Mouse (Mus musculus): Measurements from ENCODE around the gene Olfr378. TPM values are rescaled to one million over a fixed set of nuclear protein-coding genes. Genes with fewer than 3 reads are reported as not detected.

Olfr378 gene
- not detected for total RNA-seq (2023)

GRCm38 (mm10) chr11:73428377-73428776 lies at the start of gene Olfr378:
Gene Olfr378 (minus strand): TSS chr11:73428477.

DNA sequence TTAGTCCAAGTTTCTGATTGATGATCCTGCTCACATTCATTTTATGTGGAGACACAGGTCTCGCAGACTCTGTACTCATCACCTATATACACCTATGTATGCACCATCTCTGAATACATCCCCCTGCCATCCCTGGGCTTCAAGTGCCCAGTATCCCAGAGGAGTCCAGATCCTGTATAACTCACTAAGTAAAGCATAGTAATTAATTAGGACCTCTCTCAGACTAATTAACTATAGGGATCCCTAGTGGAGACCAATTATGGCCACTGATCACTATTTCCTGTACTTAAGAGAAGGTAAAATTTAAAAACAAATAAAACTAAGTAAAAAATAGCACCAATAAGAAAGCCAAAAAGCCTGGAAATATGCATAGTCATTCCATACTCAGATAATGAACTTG lies 29.1 kb upstream of the Olfr378 start, which contains the start of gene Olfr380:
Olfr380 (minus strand) TSS at position 101 of the 400 bp plus-strand sequence.

DNA sequence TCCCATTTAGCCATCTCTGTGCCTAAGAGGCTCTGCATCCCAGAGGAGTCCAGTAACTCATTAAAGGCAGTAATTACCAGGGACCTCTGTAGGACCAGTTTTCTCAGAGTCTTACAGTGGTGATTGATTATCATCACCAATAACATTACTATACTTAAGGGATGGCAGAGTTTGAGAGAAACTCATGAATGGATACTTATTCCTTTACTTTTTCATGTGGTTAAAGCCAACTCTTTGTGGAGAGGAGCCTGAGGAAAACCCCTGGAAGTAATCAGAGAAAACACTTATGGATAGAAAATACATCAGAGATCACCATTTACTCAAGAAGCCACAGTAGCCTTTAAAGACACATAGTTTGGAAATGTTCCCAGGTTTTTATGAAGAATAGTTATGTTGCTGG lies 28.8 kb downstream of the Olfr378 start, which contains the start of gene Olfr1:
Olfr1 (minus strand) TSS at position 101 of the 400 bp plus-strand sequence.

Other genes starting within 250 kb of the Olfr378 start
- gene Ctns, start 229.4 kb downstream of the Olfr378 start, total RNA-seq (2023): 17.3 TPM
- gene Shpk, start 229.0 kb downstream of the Olfr378 start, total RNA-seq (2023): 6.1 TPM
- gene Trpv1, start 194.2 kb downstream of the Olfr378 start, total RNA-seq (2023): not detected
- gene Trpv3, start 161.1 kb downstream of the Olfr378 start, total RNA-seq (2023): not detected
- gene Aspa, start 98.9 kb downstream of the Olfr378 start, total RNA-seq (2023): 0.18 TPM
- gene Gm49340, start 98.7 kb downstream of the Olfr378 start, total RNA-seq (2023): not detected
- not detected for gene Spata22, start 98.7 kb downstream of the Olfr378 start, total RNA-seq (2023)
- not detected for gene Olfr20, start 77.7 kb downstream of the Olfr378 start, total RNA-seq (2023)
- gene Olfr376, start 57.2 kb downstream of the Olfr378 start, total RNA-seq (2023): not detected
- not detected for gene Olfr1, start 28.9 kb downstream of the Olfr378 start, total RNA-seq (2023)
- gene Olfr380, start 29.0 kb upstream of the Olfr378 start, total RNA-seq (2023): not detected
- gene Olfr381, start 63.1 kb upstream of the Olfr378 start, total RNA-seq (2023): not detected
- not detected for gene Olfr382, start 88.7 kb upstream of the Olfr378 start, total RNA-seq (2023)
- gene Olfr385, start 164.5 kb upstream of the Olfr378 start, total RNA-seq (2023): not detected
- gene Olfr384, start 170.1 kb upstream of the Olfr378 start, total RNA-seq (2023): not detected